8 mouse cellular contexts compared by ENCODE assay signal in genomic region chr9:108691371-108691770, GRCm38 (mm10). TPM values are rescaled to one million over a fixed set of nuclear protein-coding genes. Genes with fewer than 3 reads are reported as not detected.
DNase-seq lines count a peak whose midpoint lies in the region; ATAC-seq lines count a peak whose summit lies in the region.

No protein-coding gene starts in this region.

- peaks cover 23% of the 10 kb centered on the region for H3K4me1 ChIP-seq in forebrain, embryonic 16.5 days (replicated peaks; ENCODE audit: control insufficient read depth, insufficient read depth, low read length)
- peaks cover 13% of the 10 kb centered on the region for H3K4me1 ChIP-seq in liver, embryonic 11.5 days (replicated peaks; ENCODE audit: control insufficient read depth, insufficient read depth, low read length)
- peaks cover 51% of the 10 kb centered on the region for H3K4me1 ChIP-seq in neural tube, embryonic 13.5 days (replicated peaks)

- H3K27me3 ChIP-seq in forebrain, embryonic 16.5 days (replicated peaks; ENCODE audit: control insufficient read depth, insufficient read depth, low read length) = no peaks in the 10 kb centered on the region
- H3K27me3 ChIP-seq in liver, embryonic 11.5 days (replicated peaks; ENCODE audit: control insufficient read depth, insufficient read depth, low read length) = no peaks in the 10 kb centered on the region; the same call in 1 of the 2 replicates
- H3K27me3 ChIP-seq in neural tube, embryonic 13.5 days = no peaks in the 10 kb centered on the region

- DNase-seq in cerebellum, adult 9-11 months = peak; percentile 29
- no peak for DNase-seq in liver, embryonic 11.5 days (ENCODE audit: low spot score)
- no peak for DNase-seq in embryo, embryonic 9.5 days (ENCODE audit: extremely low spot score)

- peak overlapping the region; percentile 87 for H3K9ac ChIP-seq in forebrain, embryonic 16.5 days (replicated peaks; ENCODE audit: low read depth, low read length)
- peak overlapping the region; percentile 63 for H3K9ac ChIP-seq in liver, embryonic 11.5 days (ENCODE audit: low read depth, low read length)
- H3K9ac ChIP-seq in neural tube, embryonic 13.5 days = peak overlapping the region; percentile 89

- no peaks in the 10 kb centered on the region for H3K36me3 ChIP-seq in forebrain, embryonic 16.5 days (ENCODE audit: control insufficient read depth, insufficient read depth)
- H3K36me3 ChIP-seq in liver, embryonic 11.5 days (ENCODE audit: control insufficient read depth, insufficient read depth, low read length) = no peaks in the 10 kb centered on the region
- no peaks in the 10 kb centered on the region for H3K36me3 ChIP-seq in neural tube, embryonic 13.5 days

- no peak overlapping the region for H3K27ac ChIP-seq in forebrain, embryonic 16.5 days (ENCODE audit: low read length)
- H3K27ac ChIP-seq in liver, embryonic 11.5 days (ENCODE audit: low read depth, low read length) = no peak overlapping the region
- H3K27ac ChIP-seq in neural tube, embryonic 13.5 days (replicated peaks) = peak overlapping the region; percentile 87

- no peaks in the 10 kb centered on the region for H3K9me3 ChIP-seq in forebrain, embryonic 16.5 days (ENCODE audit: control insufficient read depth, low read length)
- H3K9me3 ChIP-seq in liver, embryonic 11.5 days (ENCODE audit: control insufficient read depth, low read length) = no peaks in the 10 kb centered on the region
- H3K9me3 ChIP-seq in neural tube, embryonic 13.5 days = no peaks in the 10 kb centered on the region

- H3K4me3 ChIP-seq in forebrain, embryonic 16.5 days (replicated peaks; ENCODE audit: low read length) = peak overlapping the region; percentile 87
- H3K4me3 ChIP-seq in liver, embryonic 11.5 days (ENCODE audit: low read depth, low read length) = peak overlapping the region; percentile 61
- H3K4me3 ChIP-seq in neural tube, embryonic 13.5 days = peak overlapping the region; percentile 88

- WGBS in forebrain, embryonic 16.5 days = 70% methylated on average over 8 of the region's 8 CpGs
- WGBS in liver, embryonic 11.5 days = 50% methylated on average over 8 of the region's 8 CpGs
- WGBS in neural tube, embryonic 13.5 days = 70% methylated on average over 8 of the region's 8 CpGs

- no peak for ATAC-seq in cerebellum, adult (ENCODE audit: insufficient number of reproducible peaks, low FRiP score, low TSS enrichment)
- peak; percentile 33 for ATAC-seq in CD4-positive, CD25-positive, alpha-beta regulatory T cell, adult 4 months
- ATAC-seq in forebrain, embryonic 16.5 days = no peak
- ATAC-seq in liver, embryonic 11.5 days (replicated peaks; ENCODE audit: low FRiP score) = no peak
- ATAC-seq in neural tube, embryonic 13.5 days (ENCODE audit: low read depth) = peak; percentile 9; the same call in 1 of the 2 replicates
- ATAC-seq in erythroid progenitor cell, adult 5-6 weeks (replicated peaks; ENCODE audit: low FRiP score, poor library complexity, severe bottlenecking) = no peak

- H3K4me2 ChIP-seq in forebrain, embryonic 16.5 days (ENCODE audit: low read length) = peak overlapping the region; percentile 67
- peak overlapping the region; percentile 99 for H3K4me2 ChIP-seq in liver, embryonic 11.5 days
- peak overlapping the region; percentile 86 for H3K4me2 ChIP-seq in neural tube, embryonic 13.5 days

RNA-seq across cellular contexts. Expression of gene Prkar2a, which starts 2.3 kb away (rescaled TPM):
- 1 to 10 TPM; 3.7 to 6.7 TPM for polyA plus RNA-seq in CD4-positive, CD25-positive, alpha-beta regulatory T cell, adult 4 months (2017; shearing (Covaris generic))
- polyA plus RNA-seq in forebrain, embryonic 16.5 days (2015; fragmentation: Nextera tagmentation; extraction: Ambion mirVana) = 37.6 and 41.3 TPM in 2 replicates
- 23.8 and 26.2 TPM in 2 replicates for polyA plus RNA-seq in liver, embryonic 11.5 days (2014; fragmentation: Nextera tagmentation; extraction: Ambion mirVana)
- 56.1 and 57.6 TPM in 2 replicates for polyA plus RNA-seq in neural tube, embryonic 13.5 days (2015; fragmentation: Nextera tagmentation; extraction: Ambion mirVana)
- total RNA-seq in erythroid progenitor cell, adult 5-6 weeks (2015; ENCODE audit: low replicate concordance) = 1.4 and 10.9 TPM in 2 replicates
- total RNA-seq in erythroid progenitor cell, adult 5-6 weeks (2017; ENCODE audit: low replicate concordance) = 1.4 and 1.5 TPM in 2 replicates

RNA-seq across cellular contexts. Expression of gene Slc25a20, which starts 29.5 kb away (rescaled TPM):
- 10 to 100 TPM; 40.4 to 61.1 TPM for polyA plus RNA-seq in CD4-positive, CD25-positive, alpha-beta regulatory T cell, adult 4 months (2017; shearing (Covaris generic))
- 46.3 and 47.8 TPM in 2 replicates for polyA plus RNA-seq in forebrain, embryonic 16.5 days (2015; fragmentation: Nextera tagmentation; extraction: Ambion mirVana)
- polyA plus RNA-seq in liver, embryonic 11.5 days (2014; fragmentation: Nextera tagmentation; extraction: Ambion mirVana) = 25.0 and 30.0 TPM in 2 replicates
- 46.2 and 46.5 TPM in 2 replicates for polyA plus RNA-seq in neural tube, embryonic 13.5 days (2015; fragmentation: Nextera tagmentation; extraction: Ambion mirVana)
- 4.2 TPM in 1 of 2 replicates, not detected in the other for total RNA-seq in erythroid progenitor cell, adult 5-6 weeks (2015; ENCODE audit: low replicate concordance)
- 2.0 and 6.9 TPM in 2 replicates for total RNA-seq in erythroid progenitor cell, adult 5-6 weeks (2017; ENCODE audit: low replicate concordance)

RNA-seq across cellular contexts. Expression of gene Arih2, which starts 42.2 kb away (rescaled TPM):
- 10 to 100 TPM; 61.3 to 92.7 TPM for polyA plus RNA-seq in CD4-positive, CD25-positive, alpha-beta regulatory T cell, adult 4 months (2017; shearing (Covaris generic))
- 59.9 and 61.8 TPM in 2 replicates for polyA plus RNA-seq in forebrain, embryonic 16.5 days (2015; fragmentation: Nextera tagmentation; extraction: Ambion mirVana)
- polyA plus RNA-seq in liver, embryonic 11.5 days (2014; fragmentation: Nextera tagmentation; extraction: Ambion mirVana) = 47.7 and 54.2 TPM in 2 replicates
- polyA plus RNA-seq in neural tube, embryonic 13.5 days (2015; fragmentation: Nextera tagmentation; extraction: Ambion mirVana) = 47.0 and 53.4 TPM in 2 replicates
- 36.0 and 49.4 TPM in 2 replicates for total RNA-seq in erythroid progenitor cell, adult 5-6 weeks (2015; ENCODE audit: low replicate concordance)
- 77.1 and 79.9 TPM in 2 replicates for total RNA-seq in erythroid progenitor cell, adult 5-6 weeks (2017; ENCODE audit: low replicate concordance)

Comparison
In these comparisons a context has a peak if more than half of its experiments do, and no peak if none do; other contexts are left out.
1. ATAC-seq: peak in CD4-positive, CD25-positive, alpha-beta regulatory T cell, adult 4 months (single experiment) and neural tube, embryonic 13.5 days (single experiment); none in cerebellum, adult (single experiment), forebrain, embryonic 16.5 days (single experiment), liver, embryonic 11.5 days (single experiment) and erythroid progenitor cell, adult 5-6 weeks (single experiment).
2. Peak in every context shown above with its lines, with median percentiles within 50 percentile points of each other: H3K4me2 ChIP-seq, H3K4me3 ChIP-seq and H3K9ac ChIP-seq.